Mouse (Mus musculus): ENCODE results near the gene Mtss1l. TPM values are rescaled to one million over a fixed set of nuclear protein-coding genes. Genes with fewer than 3 reads are reported as not detected.

Mtss1l gene
- polyA plus RNA-seq, 1 experiment from 2014 or later: 6.4 TPM

- Histone ChIP-seq H3K27me3 (ENCODE audit: insufficient read depth, poor library complexity, severe bottlenecking) (peaks cover 11% of the 10 kb centered on the region; the same call in 1 of the 2 replicates), H3K36me3 (no peaks in the 10 kb centered on the region), H3K27ac (no peak overlapping the region), H3K9me3 (no peaks in the 10 kb centered on the region), H3K4me3 (no peak overlapping the region), H3K4me1 (peaks cover 13% of the 10 kb centered on the region)
- no peak for DNase-seq (ENCODE audit: low spot score)
- WGBS: 81% methylated on average over 5 of the region's 5 CpGs
These were observed 30.2 kb downstream of the Mtss1l start for GRCm38 (mm10) chr8:110751490-110751889.

DNA sequence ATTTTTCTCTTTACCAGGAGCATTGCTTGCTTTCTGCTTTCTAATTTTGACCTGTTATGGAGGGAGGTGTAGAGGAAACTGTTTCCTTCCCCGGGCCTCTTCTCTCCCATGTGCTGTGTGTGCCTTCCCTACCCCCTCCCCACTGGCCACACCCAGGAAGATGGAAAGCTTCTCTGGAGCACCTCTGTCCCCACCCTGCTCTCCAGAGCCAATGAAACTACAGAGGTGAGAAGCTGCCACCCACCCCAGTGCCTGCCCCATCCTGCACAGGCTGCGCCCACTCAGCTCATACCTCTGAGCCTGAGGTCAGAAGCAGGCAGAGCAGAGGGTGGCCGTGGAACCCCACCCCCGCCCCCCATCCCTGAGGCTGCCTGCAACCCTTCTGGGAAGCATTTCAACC lies 33.4 kb downstream of the Mtss1l start:
- Histone ChIP-seq H3K27ac (no peak overlapping the region), H3K4me1 (peaks cover 10% of the 10 kb centered on the region), H3K9me3 (no peaks in the 10 kb centered on the region), H3K27me3 (ENCODE audit: insufficient read depth, poor library complexity, severe bottlenecking) (peaks cover 4% of the 10 kb centered on the region; the same call in 1 of the 2 replicates), H3K36me3 (no peaks in the 10 kb centered on the region), H3K4me3 (no peak overlapping the region)
- 45% methylated on average over 4 of the region's 4 CpGs for WGBS
- no peak for DNase-seq (ENCODE audit: low spot score)

DNA sequence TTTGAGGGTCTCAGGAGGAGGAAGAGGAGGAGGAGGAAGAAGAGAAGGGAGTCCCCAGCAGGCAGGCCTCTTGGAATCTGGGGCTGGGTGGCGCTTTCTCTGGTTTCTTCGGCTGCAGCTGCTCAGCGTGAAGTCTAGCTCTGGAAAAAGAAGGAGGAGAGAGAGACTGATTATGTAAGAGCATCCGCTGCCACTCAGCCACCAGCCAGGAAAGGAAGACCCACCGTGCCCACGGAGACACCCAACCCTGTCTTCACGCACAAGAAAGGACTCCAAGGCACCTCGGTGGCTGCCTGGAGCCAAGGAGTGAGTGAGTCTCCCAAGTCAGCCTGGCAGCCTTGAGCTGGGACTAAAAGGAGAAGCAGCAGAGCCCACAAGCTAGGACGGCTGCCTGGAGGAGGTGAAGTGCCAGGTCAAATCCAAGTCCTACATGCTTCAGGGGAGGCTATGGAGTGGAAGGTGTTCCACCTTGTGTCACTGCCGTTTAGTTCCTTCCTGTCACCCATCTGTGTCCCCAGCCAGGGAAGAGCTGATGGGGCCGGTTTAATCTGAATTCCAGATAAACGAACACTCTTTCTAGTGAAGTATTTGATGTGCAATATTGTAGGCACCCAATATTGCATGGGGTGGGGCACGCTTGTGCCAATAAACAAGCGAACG lies 34.4 kb downstream of the Mtss1l start:
- DNase-seq (ENCODE audit: low spot score): no peak
- Histone ChIP-seq H3K27ac (no peak overlapping the region), H3K4me3 (no peak overlapping the region), H3K4me1 (peaks cover 15% of the 10 kb centered on the region), H3K36me3 (no peaks in the 10 kb centered on the region), H3K9me3 (no peaks in the 10 kb centered on the region), H3K27me3 (ENCODE audit: insufficient read depth, poor library complexity, severe bottlenecking) (peaks cover 4% of the 10 kb centered on the region; the same call in 1 of the 2 replicates)
- WGBS: 56% methylated on average over 15 of the region's 15 CpGs

GRCm38 (mm10) chr8:110756196-110756595 lies 34.9 kb downstream of the Mtss1l start:
- 77% methylated on average over 5 of the region's 5 CpGs for WGBS
- Histone ChIP-seq H3K27ac (no peak overlapping the region), H3K27me3 (ENCODE audit: insufficient read depth, poor library complexity, severe bottlenecking) (peaks cover 4% of the 10 kb centered on the region; the same call in 1 of the 2 replicates), H3K9me3 (no peaks in the 10 kb centered on the region), H3K4me1 (peaks cover 21% of the 10 kb centered on the region), H3K36me3 (no peaks in the 10 kb centered on the region), H3K4me3 (no peak overlapping the region)
- no peak for DNase-seq (ENCODE audit: low spot score)

DNA sequence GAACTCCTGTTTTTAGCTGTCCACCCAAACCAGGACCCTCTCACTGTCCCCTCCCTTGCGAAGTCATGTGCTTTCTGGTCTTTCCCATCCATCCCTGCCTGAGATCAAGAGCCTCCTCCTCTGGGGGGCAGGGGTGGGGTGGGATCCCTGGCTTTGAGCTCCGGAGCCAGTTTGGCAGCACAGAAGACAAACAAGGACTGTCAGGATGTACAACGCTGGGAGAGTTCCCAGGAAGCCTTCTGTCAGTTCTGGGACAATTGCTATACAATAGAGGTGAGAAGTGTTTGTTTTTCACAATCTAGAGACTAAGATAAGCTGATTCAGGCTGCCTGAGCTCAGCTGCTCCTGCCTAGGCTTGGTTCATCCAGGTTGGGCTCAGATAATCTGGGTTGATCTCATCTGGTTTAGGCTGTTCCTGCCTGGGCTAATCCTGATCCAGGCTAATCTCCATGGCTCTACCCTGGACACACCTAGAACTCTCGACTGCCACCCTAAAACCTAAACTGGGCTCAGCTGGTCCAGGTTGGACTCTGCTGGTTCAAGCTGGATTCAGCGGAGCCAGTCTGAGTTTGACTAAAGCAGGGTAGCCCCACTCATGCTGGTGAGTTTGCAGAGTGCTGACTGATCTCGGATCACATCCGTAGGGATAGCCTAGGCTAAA lies 39.1 kb downstream of the Mtss1l start:
- Histone ChIP-seq H3K4me3 (no peak overlapping the region), H3K9me3 (no peaks in the 10 kb centered on the region), H3K36me3 (no peaks in the 10 kb centered on the region), H3K4me1 (peaks cover 12% of the 10 kb centered on the region), H3K27me3 (ENCODE audit: insufficient read depth, poor library complexity, severe bottlenecking) (no peaks in the 10 kb centered on the region), H3K27ac (no peak overlapping the region)
- DNase-seq (ENCODE audit: low spot score): no peak
- WGBS: 60% methylated on average over 7 of the region's 7 CpGs

DNA sequence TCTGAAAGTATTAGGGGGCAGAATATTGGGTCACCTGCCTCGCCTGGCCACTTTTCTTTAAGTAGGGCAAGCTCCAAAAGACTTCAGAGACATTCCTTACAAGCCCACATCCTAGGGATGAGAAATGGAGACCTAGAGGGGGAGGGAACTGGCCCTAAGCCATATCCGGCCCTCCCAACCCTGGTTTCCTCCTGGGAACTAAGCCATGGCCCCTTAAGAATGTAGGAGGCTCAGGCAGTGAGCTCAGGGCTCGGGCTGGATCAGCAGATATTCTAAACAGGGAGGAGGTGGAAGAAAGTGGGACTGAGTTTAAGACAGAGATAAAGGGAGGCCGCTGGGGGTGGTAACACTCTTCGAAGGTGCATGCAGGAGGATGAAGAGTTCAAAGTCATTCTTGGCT lies 39.9 kb downstream of the Mtss1l start:
- peaks cover 10% of the 10 kb centered on the region; the same call in 1 of the 2 replicates for H3K4me1 ChIP-seq
- no peaks in the 10 kb centered on the region for H3K9me3 ChIP-seq
- H3K4me3 ChIP-seq: no peak overlapping the region
- no peak overlapping the region for H3K27ac ChIP-seq
- WGBS: 46% methylated on average over 5 of the region's 5 CpGs
- H3K36me3 ChIP-seq: no peaks in the 10 kb centered on the region
- no peaks in the 10 kb centered on the region for H3K27me3 ChIP-seq (ENCODE audit: insufficient read depth, poor library complexity, severe bottlenecking)
- no peak for DNase-seq (ENCODE audit: low spot score)

DNA sequence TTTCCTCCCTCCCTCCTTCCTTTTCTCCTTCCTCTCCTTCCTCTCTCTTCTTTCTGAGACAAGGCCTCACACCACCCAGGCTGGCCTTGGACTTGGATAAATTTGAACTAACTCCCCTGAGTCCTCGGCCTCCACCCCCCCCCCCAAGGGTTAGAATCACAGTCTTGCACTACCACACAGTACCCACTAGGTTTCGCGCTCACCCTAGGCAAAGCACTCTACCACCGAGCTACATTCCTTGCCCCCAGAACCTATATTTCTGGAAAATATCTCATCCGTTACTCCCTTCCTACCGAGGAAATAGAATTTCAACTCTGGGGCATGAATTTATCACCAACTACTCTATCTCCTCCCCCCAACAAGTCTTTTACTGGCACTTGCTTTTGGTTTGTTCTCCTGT lies 40.7 kb downstream of the Mtss1l start:
- H3K9me3 ChIP-seq: no peaks in the 10 kb centered on the region
- no peak overlapping the region for H3K27ac ChIP-seq
- H3K36me3 ChIP-seq: no peaks in the 10 kb centered on the region
- no peak overlapping the region for H3K4me3 ChIP-seq
- H3K27me3 ChIP-seq (ENCODE audit: insufficient read depth, poor library complexity, severe bottlenecking): no peaks in the 10 kb centered on the region
- no peak for DNase-seq (ENCODE audit: low spot score)
- H3K4me1 ChIP-seq: peaks cover 10% of the 10 kb centered on the region; the same call in 1 of the 2 replicates
- whole genome bisulfite sequencing: 60% methylated on average over 6 of the region's 6 CpGs

DNA sequence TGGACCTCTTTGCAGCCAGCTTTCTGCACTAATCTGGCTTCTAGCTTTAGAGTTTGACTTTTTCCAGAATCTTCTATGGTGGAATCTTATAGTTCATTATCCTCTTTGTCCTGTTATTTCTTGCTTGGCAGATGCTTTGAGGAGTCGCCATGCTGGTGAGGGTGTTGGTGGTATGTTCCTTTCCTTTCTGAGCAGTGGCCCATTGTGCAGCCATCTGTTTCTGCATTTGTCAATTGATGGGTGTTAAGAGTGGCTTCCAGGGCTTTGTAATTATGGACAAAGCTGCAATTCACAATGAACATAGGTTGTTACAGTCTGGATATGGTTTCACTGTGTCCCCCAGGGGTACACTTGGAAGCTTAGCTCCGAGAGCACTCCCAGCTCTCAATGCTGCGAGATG lies 43.4 kb downstream of the Mtss1l start:
- no peaks in the 10 kb centered on the region for H3K27me3 ChIP-seq (ENCODE audit: insufficient read depth, poor library complexity, severe bottlenecking)

GRCm38 (mm10) chr8:110767261-110767660 lies 46.0 kb downstream of the Mtss1l start:
- Histone ChIP-seq H3K4me3 (no peak overlapping the region), H3K4me1 (no peaks in the 10 kb centered on the region), H3K27ac (no peak overlapping the region), H3K27me3 (ENCODE audit: insufficient read depth, poor library complexity, severe bottlenecking) (no peaks in the 10 kb centered on the region), H3K36me3 (no peaks in the 10 kb centered on the region), H3K9me3 (no peaks in the 10 kb centered on the region)
- DNase-seq (ENCODE audit: low spot score): no peak
- 84% methylated on average over 6 of the region's 6 CpGs for WGBS

More for the DNA sequence above, 43.4 kb downstream of the Mtss1l start:
- Histone ChIP-seq H3K4me1 (peaks cover 10% of the 10 kb centered on the region; the same call in 1 of the 2 replicates), H3K36me3 (no peaks in the 10 kb centered on the region), H3K27ac (no peak overlapping the region), H3K9me3 (no peaks in the 10 kb centered on the region), H3K4me3 (no peak overlapping the region)
- no peak for DNase-seq (ENCODE audit: low spot score)
- 78% methylated on average over 3 of the region's 3 CpGs for WGBS

DNA sequence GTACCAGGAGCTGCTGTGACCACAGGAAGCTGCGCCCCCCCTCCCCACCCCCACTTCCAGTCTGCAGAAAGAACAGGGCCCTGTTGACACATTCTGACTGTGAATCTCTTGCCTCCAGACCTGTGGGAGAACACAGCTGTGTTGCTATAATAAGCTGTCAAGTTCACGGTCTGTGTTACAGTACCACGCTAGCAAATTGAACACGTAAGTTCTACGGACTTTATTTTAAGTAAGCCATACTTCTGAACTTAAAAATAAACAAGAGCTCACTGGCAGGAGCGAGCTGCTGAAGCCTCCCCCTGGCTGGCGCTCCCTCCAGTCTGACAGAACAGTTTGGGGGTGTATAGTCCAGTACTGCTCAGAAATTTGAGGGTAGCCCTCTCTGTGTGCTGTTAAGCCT lies 51.2 kb downstream of the Mtss1l start:
- no peaks in the 10 kb centered on the region for H3K4me1 ChIP-seq
- no peak overlapping the region for H3K4me3 ChIP-seq
- H3K36me3 ChIP-seq: no peaks in the 10 kb centered on the region
- 79% methylated on average over 7 of the region's 7 CpGs for WGBS
- no peaks in the 10 kb centered on the region for H3K9me3 ChIP-seq
- DNase-seq (ENCODE audit: low spot score): no peak
- H3K27ac ChIP-seq: no peak overlapping the region
- H3K27me3 ChIP-seq (ENCODE audit: insufficient read depth, poor library complexity, severe bottlenecking): no peaks in the 10 kb centered on the region

- no peak for DNase-seq (ENCODE audit: low spot score)
- H3K36me3 ChIP-seq: no peaks in the 10 kb centered on the region
- WGBS: 73% methylated on average over 3 of the region's 3 CpGs
These were observed 52.8 kb downstream of the Mtss1l start for GRCm38 (mm10) chr8:110774047-110774446.

GRCm38 (mm10) chr8:110774725-110775124 lies 53.4 kb downstream of the Mtss1l start:
- DNase-seq (ENCODE audit: low spot score): no peak
- no peaks in the 10 kb centered on the region for H3K9me3 ChIP-seq
- H3K4me1 ChIP-seq: no peaks in the 10 kb centered on the region
- 88% methylated on average over 6 of the region's 6 CpGs for WGBS
- H3K27me3 ChIP-seq (ENCODE audit: insufficient read depth, poor library complexity, severe bottlenecking): no peaks in the 10 kb centered on the region
- H3K27ac ChIP-seq: no peak overlapping the region
- H3K4me3 ChIP-seq: no peak overlapping the region
- H3K36me3 ChIP-seq: no peaks in the 10 kb centered on the region

More at GRCm38 (mm10) chr8:110774047-110774446, 52.8 kb downstream of the Mtss1l start:
- Histone ChIP-seq H3K27me3 (ENCODE audit: insufficient read depth, poor library complexity, severe bottlenecking) (no peaks in the 10 kb centered on the region), H3K9me3 (no peaks in the 10 kb centered on the region), H3K27ac (no peak overlapping the region), H3K4me3 (no peak overlapping the region), H3K4me1 (no peaks in the 10 kb centered on the region)

DNA sequence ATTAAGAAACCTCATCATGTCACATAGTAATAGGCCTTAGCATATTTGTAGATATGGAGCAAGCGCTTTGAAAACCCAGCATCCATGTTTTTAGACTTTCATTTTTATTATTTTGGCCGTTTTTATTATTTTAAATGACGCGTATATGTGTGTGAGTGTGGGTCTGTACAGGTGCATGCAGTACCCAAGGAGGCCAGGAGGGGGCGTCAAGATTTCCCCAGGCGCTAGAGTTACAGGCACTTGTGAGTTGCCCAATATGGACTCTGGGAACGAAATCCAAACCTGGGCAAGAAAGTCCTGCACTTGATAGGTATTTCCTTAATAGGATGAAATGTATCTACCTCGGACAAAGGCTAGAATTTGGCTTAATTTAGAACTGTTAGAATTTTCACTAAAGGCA lies 54.0 kb downstream of the Mtss1l start:
- no peak overlapping the region for H3K27ac ChIP-seq
- H3K4me1 ChIP-seq: no peaks in the 10 kb centered on the region
- 73% methylated on average over 8 of the region's 8 CpGs for WGBS
- no peaks in the 10 kb centered on the region for H3K9me3 ChIP-seq
- no peaks in the 10 kb centered on the region for H3K36me3 ChIP-seq
- H3K4me3 ChIP-seq: no peak overlapping the region
- H3K27me3 ChIP-seq (ENCODE audit: insufficient read depth, poor library complexity, severe bottlenecking): no peaks in the 10 kb centered on the region
- DNase-seq (ENCODE audit: low spot score): no peak

Measured in heart, embryonic 10.5 days (tissue).